Mouse (Mus musculus) kidney, postnatal 4 days (tissue): ENCODE data around the gene Gm8334.
"Not testable (repeated sequence)": the region's sequence is repeated elsewhere in the genome, so short reads cannot be mapped to it uniquely, and the experiment has no call there.

Experiments used
- DNase-seq, 2 experiments: peaks; one replicate each; pipeline ENCODE4 v3.0.0; 2021; ENCODE audit warnings: mixed read lengths in 2 of 2

Gm8334 gene

GRCm38 (mm10) chrX:148615053-148615452 lies at the start of gene Gm8334:
Gene Gm8334, minus strand, starts transcription at chrX:148615153.
- DNase-seq = not testable (repeated sequence)

DNA sequence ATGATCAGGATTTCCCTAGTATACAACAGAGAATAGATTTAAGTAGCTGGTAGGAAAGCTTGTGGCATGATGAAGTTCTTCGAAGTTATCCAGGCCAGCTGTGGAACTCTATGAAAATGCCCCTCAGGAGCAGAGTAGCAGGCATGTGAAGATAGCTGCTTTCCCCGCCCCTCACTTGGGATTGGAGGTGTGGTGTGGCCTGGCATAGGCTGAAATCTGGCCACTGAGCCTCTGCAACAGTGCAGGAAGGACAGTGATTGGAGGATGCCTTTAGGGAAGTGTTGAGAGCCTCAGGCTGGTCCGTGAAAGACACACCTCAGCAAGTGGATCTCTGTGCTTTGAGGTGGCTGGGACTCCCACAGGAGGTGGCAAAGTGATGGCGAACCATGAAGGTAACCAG lies 48.3 kb upstream of the Gm8334 start, which contains the start of gene Gm15127:
Gm15127 (plus strand) TSS at position 301 of the 400 bp plus-strand sequence.
- not testable (repeated sequence) for DNase-seq
